Mouse (Mus musculus) forebrain, embryonic 13.5 days (tissue): ENCODE measurements around the gene Mapkap1. TPM values are rescaled to one million over a fixed set of nuclear protein-coding genes. Genes with fewer than 3 reads are reported as not detected.

ENCODE experiments used
- ATAC-seq: fragments of 200-750 bp; cut with Nextera tagmentation; 2 replicates; pipeline ENCODE4 v1.8.0; 2017
- H3K27ac ChIP-seq: fragments of 300-500 bp; sonication (generic); 2 replicates; pipeline ENCODE4 v1.5.1; 2015; ENCODE audit warnings: inconsistent platforms, mild to moderate bottlenecking, moderate library complexity
- H3K27me3 ChIP-seq: fragments of 300-500 bp; sonication (generic); 2 replicates; pipeline ENCODE4 v1.6.1; 2015; ENCODE audit warnings: mild to moderate bottlenecking, inconsistent platforms
- H3K36me3 ChIP-seq: fragments of 300-500 bp; sonication (generic); 2 replicates; pipeline ENCODE4 v1.6.1; 2015; ENCODE audit warnings: mild to moderate bottlenecking, inconsistent platforms; ENCODE audit not compliant: poor library complexity, severe bottlenecking
- H3K4me1 ChIP-seq: fragments of 300-500 bp; sonication (generic); 2 replicates; pipeline ENCODE4 v1.6.1; 2015; ENCODE audit warnings: inconsistent platforms
- H3K4me2 ChIP-seq: fragments of 300-500 bp; sonication (generic); 2 replicates; pipeline ENCODE4 v1.6.1; 2015; ENCODE audit warnings: inconsistent platforms, mild to moderate bottlenecking, moderate library complexity
- H3K4me3 ChIP-seq: fragments of 300-500 bp; sonication (generic); 2 replicates; pipeline ENCODE4 v1.5.1; 2015; ENCODE audit warnings: mild to moderate bottlenecking, inconsistent platforms
- H3K9ac ChIP-seq: fragments of 300-500 bp; sonication (generic); 2 replicates; pipeline ENCODE4 v1.6.1; 2015; ENCODE audit warnings: mild to moderate bottlenecking, inconsistent platforms
- H3K9me3 ChIP-seq: fragments of 300-500 bp; sonication (generic); replicated peaks from 2 replicates; pipeline ENCODE4 v1.6.1; 2016; ENCODE audit warnings: inconsistent platforms
- WGBS: fragments of 180-500 bp; shearing (Covaris S2); methylation state at CpG from one replicate; pipeline ENCODE4 v1.1.7; 2015; 5-methylcytosine and 5-hydroxymethylcytosine counted together
- polyA plus RNA-seq: library from polyadenylated mRNA; unstranded; fragments of >200 nt; fragmentation: Nextera tagmentation; extraction: Ambion mirVana; gene quantifications from 2 replicates; pipeline ENCODE4 v1.2.1, GENCODE M21; 2015

Mapkap1 gene
- polyA plus RNA-seq, 1 experiment from 2014 or later, result 97.8 TPM

- ATAC-seq, result no peak
- 0 out of 2 replicates have a peak, but pooled peaks cover 3% of the 10 kb centered on the region for H3K36me3 ChIP-seq
- no peak overlapping the region for H3K4me3 ChIP-seq
- H3K4me1 ChIP-seq, result peaks cover 42% of the 10 kb centered on the region
- 0 out of 2 replicates have a peak overlapping the region, but pooled peaks have one; percentile 12 for H3K9ac ChIP-seq
- H3K9me3 ChIP-seq, result no peaks in the 10 kb centered on the region
- no peak overlapping the region for H3K27ac ChIP-seq
- H3K27me3 ChIP-seq, result peaks cover 9% of the 10 kb centered on the region; the same call in 1 of the 2 replicates
- WGBS, result 7% methylated on average over 7 of the region's 7 CpGs
- no peak overlapping the region for H3K4me2 ChIP-seq
Observed at GRCm38 (mm10) chr2:34600734-34601133, 194.2 kb downstream of the Mapkap1 start.

GRCm38 (mm10) chr2:34602111-34602541, 195.6 kb downstream of the Mapkap1 start:
- Histone ChIP-seq H3K4me2 (no peak overlapping the region), H3K9me3 (no peaks in the 10 kb centered on the region), H3K4me3 (no peak overlapping the region), H3K36me3 (0 out of 2 replicates have a peak, but pooled peaks cover 8% of the 10 kb centered on the region), H3K27me3 (peaks cover 9% of the 10 kb centered on the region; the same call in 1 of the 2 replicates), H3K9ac (no peak overlapping the region), H3K4me1 (peaks cover 42% of the 10 kb centered on the region), H3K27ac (no peak overlapping the region)
- ATAC-seq, result no peak
- 6% methylated on average over 8 of the region's 8 CpGs for WGBS

DNA sequence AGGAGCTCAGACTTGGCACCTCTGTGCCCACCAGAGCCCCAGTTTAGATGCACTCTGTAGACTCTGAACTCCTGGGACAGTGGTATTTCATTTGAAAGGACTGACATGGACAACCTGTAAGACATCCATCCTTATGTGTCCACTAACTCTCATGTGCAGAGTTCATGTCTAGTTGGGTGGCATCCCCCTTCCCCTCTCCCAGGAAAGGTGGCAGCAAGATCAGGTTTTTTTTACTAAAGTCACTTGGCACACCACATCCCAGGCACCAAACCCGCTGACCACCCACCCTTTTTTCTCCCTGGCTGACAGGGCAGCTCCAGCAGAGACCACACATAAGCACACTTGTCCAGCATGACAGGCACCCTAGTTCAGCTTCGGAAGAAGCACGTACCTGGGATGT, 196.3 kb downstream of the Mapkap1 start:
- Histone ChIP-seq H3K4me3 (no peak overlapping the region), H3K9me3 (no peaks in the 10 kb centered on the region), H3K36me3 (0 out of 2 replicates have a peak, but pooled peaks cover 8% of the 10 kb centered on the region), H3K4me1 (peaks cover 42% of the 10 kb centered on the region), H3K27me3 (peaks cover 9% of the 10 kb centered on the region; the same call in 1 of the 2 replicates), H3K4me2 (no peak overlapping the region), H3K9ac (no peak overlapping the region), H3K27ac (no peak overlapping the region)
- WGBS, result 83% methylated on average over 3 of the region's 3 CpGs
- ATAC-seq, result no peak

DNA sequence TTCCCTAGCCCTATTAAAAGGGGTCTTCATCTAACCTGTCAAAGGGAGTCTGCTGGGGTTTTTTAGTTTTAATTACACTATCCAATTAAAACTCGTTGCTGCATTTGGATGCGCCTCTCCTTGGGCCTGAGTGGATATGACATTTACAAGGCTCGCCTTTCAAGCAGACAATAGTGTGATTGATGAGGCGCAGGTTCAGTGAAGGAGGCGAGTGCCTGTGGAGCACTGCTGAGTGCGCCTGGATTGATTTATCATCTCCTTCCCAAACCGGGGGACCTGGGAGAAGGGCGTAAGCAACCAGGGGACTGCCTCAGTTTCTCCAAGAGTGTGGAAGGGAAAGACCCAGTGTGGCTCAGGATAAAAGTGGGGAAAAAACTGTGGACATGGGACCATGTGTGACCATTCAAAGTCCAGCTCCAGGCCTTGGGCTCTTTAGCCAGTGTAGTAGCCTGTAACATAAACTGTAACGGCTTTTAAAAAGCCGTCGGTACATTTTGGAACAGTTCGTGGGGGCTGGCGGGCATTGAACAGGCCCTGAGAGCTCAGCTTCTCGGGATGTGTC, 197.2 kb downstream of the Mapkap1 start:
- Histone ChIP-seq H3K27me3 (peaks cover 9% of the 10 kb centered on the region; the same call in 1 of the 2 replicates), H3K4me3 (no peak overlapping the region), H3K9me3 (no peaks in the 10 kb centered on the region), H3K4me2 (no peak overlapping the region), H3K4me1 (peaks cover 42% of the 10 kb centered on the region), H3K9ac (no peak overlapping the region), H3K27ac (no peak overlapping the region), H3K36me3 (0 out of 2 replicates have a peak, but pooled peaks cover 5% of the 10 kb centered on the region)
- ATAC-seq, result no peak
- 44% methylated on average over 14 of the region's 14 CpGs for WGBS

DNA sequence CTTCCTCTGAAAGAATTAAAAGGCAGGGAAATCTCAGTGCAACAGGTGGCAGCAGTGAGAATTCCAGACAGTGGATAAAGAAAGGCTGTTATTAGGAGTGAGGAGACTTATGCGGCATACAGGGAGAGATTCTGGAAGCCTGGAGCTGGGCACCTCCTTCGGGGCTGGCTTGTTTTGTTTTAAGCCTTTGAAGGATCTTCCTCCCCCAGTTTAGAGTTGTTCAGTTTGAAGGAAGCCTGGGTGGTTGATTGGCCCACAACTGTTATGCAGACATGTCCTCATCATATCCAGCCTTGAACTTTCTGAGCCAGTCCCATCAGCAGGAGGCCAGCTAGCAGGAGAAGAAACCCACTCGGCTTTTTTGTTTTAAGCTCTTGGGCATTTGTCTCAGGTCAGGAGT, 198.5 kb downstream of the Mapkap1 start:
- no peak overlapping the region for H3K9ac ChIP-seq
- no peaks in the 10 kb centered on the region for H3K9me3 ChIP-seq
- no peak overlapping the region for H3K27ac ChIP-seq
- 45% methylated on average over 3 of the region's 3 CpGs for WGBS
- H3K4me1 ChIP-seq, result peaks cover 39% of the 10 kb centered on the region
- peaks cover 9% of the 10 kb centered on the region; the same call in 1 of the 2 replicates for H3K27me3 ChIP-seq
- no peak for ATAC-seq
- no peak overlapping the region for H3K4me2 ChIP-seq
- H3K36me3 ChIP-seq, result 0 out of 2 replicates have a peak, but pooled peaks cover 5% of the 10 kb centered on the region
- H3K4me3 ChIP-seq, result no peak overlapping the region

- WGBS, result 53% methylated on average over 3 of the region's 3 CpGs
- no peak overlapping the region for H3K9ac ChIP-seq
- no peaks in the 10 kb centered on the region for H3K9me3 ChIP-seq
- 0 out of 2 replicates have a peak, but pooled peaks cover 4% of the 10 kb centered on the region for H3K27me3 ChIP-seq
- H3K4me2 ChIP-seq, result no peak overlapping the region
- ATAC-seq, result no peak
- H3K36me3 ChIP-seq, result 0 out of 2 replicates have a peak, but pooled peaks cover 5% of the 10 kb centered on the region
- no peak overlapping the region for H3K27ac ChIP-seq
- H3K4me1 ChIP-seq, result peaks cover 4% of the 10 kb centered on the region; the same call in 1 of the 2 replicates
- H3K4me3 ChIP-seq, result no peak overlapping the region
Observed at GRCm38 (mm10) chr2:34608917-34609316, 202.3 kb downstream of the Mapkap1 start.

GRCm38 (mm10) chr2:34609516-34609915, 202.9 kb downstream of the Mapkap1 start:
- Histone ChIP-seq H3K9ac (no peak overlapping the region), H3K9me3 (no peaks in the 10 kb centered on the region), H3K4me1 (no peaks in the 10 kb centered on the region), H3K36me3 (0 out of 2 replicates have a peak, but pooled peaks cover 5% of the 10 kb centered on the region), H3K27ac (no peak overlapping the region), H3K4me2 (no peak overlapping the region), H3K27me3 (no peaks in the 10 kb centered on the region), H3K4me3 (no peak overlapping the region)
- 94% methylated on average over 4 of the region's 4 CpGs for WGBS
- no peak for ATAC-seq

DNA sequence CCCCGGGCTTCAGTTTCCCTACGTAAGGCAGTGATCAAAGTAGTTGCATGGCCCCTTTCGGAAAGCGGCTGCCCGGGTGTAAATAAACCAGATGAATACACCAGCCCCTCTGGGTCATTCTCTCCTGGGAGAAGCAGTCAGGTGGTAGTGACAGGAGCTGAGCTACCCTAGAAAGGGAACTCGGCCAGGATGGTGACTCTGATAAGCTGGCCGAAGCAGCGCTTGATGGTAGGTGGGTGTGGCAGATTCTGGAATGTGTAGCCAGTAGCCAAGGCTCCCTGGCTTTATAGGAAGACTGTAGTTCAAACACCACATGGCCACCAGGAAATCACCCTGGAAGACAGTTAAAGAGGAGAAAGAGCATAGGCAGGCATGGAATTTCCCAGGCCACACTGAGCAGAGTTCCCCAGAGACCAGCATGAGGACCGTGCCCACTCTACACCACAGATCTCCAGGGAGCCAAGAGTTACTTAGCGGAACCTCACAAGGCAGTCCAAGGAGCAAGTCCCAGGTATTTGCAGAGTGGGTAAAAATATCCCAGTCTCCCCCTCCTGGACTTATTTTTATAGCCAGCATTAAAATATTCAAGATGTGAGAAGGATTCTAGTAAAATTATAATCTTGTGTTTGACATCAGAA, 214.3 kb downstream of the Mapkap1 start:
- WGBS, result 91% methylated on average over 10 of the region's 10 CpGs
- no peak overlapping the region for H3K9ac ChIP-seq
- H3K27me3 ChIP-seq, result no peaks in the 10 kb centered on the region
- no peaks in the 10 kb centered on the region for H3K4me1 ChIP-seq
- peaks cover 25% of the 10 kb centered on the region for H3K36me3 ChIP-seq
- H3K9me3 ChIP-seq, result no peaks in the 10 kb centered on the region
- ATAC-seq, result no peak
- no peak overlapping the region for H3K27ac ChIP-seq
- no peak overlapping the region for H3K4me3 ChIP-seq
- H3K4me2 ChIP-seq, result no peak overlapping the region

DNA sequence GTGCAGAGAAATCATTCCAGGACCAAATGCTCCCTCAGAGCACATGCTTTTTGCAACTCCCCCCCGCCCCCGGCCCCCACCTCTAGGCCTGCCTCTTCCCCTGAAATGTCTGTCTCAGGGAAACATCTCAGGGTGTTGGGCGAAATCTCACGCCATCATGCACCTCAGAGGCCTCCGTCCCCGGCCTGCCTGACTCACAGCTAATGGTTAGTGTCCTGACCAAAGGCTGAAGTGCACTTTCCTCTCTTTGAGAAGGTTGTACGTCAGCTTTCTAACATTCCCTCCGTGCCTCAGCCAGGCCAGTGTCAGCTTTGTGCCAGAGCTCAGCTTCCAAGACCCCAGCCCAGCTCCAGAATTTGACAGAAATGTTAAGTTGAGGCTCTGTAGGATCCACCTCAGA, 214.9 kb downstream of the Mapkap1 start:
- Histone ChIP-seq H3K9me3 (no peaks in the 10 kb centered on the region), H3K4me3 (no peak overlapping the region), H3K36me3 (peaks cover 27% of the 10 kb centered on the region), H3K27ac (no peak overlapping the region), H3K9ac (no peak overlapping the region), H3K4me2 (no peak overlapping the region), H3K4me1 (no peaks in the 10 kb centered on the region), H3K27me3 (no peaks in the 10 kb centered on the region)
- ATAC-seq, result no peak
- WGBS, result 86% methylated on average over 8 of the region's 8 CpGs

- Histone ChIP-seq H3K4me1 (no peaks in the 10 kb centered on the region), H3K4me3 (no peak overlapping the region), H3K9ac (no peak overlapping the region), H3K27me3 (no peaks in the 10 kb centered on the region), H3K9me3 (no peaks in the 10 kb centered on the region), H3K27ac (no peak overlapping the region), H3K4me2 (no peak overlapping the region), H3K36me3 (peaks cover 22% of the 10 kb centered on the region)
- 90% methylated on average over 11 of the region's 11 CpGs for WGBS
- no peak for ATAC-seq
Observed at GRCm38 (mm10) chr2:34622518-34622917, 215.9 kb downstream of the Mapkap1 start.

GRCm38 (mm10) chr2:34623181-34623580, 216.6 kb downstream of the Mapkap1 start:
- no peak overlapping the region for H3K4me3 ChIP-seq
- H3K9ac ChIP-seq, result no peak overlapping the region
- WGBS, result 89% methylated on average over 8 of the region's 8 CpGs
- H3K27ac ChIP-seq, result no peak overlapping the region
- H3K36me3 ChIP-seq, result peaks cover 22% of the 10 kb centered on the region
- no peak overlapping the region for H3K4me2 ChIP-seq
- no peaks in the 10 kb centered on the region for H3K4me1 ChIP-seq
- no peak for ATAC-seq
- no peaks in the 10 kb centered on the region for H3K27me3 ChIP-seq
- H3K9me3 ChIP-seq, result no peaks in the 10 kb centered on the region

DNA sequence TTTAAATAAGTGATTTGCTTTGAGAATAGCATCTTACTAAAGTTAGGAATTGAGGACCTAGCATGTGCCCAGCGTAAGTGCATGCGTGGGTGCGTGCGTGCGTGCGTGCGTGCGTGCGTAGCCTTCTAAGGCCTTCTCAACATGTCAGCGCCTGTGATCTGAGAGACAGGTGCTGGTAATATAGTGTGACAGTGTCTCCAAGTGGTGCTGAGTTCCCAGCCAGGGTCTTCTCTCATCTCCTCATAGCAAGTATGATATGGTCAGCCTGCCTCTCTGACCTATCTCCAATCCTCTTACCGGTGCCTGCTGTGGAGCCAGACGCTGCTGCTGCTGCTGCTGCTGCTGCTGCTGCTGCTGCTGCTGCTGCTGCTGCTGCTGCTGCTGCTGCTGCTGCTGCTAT, 217.5 kb downstream of the Mapkap1 start:
- H3K4me1 ChIP-seq, result no peaks in the 10 kb centered on the region
- peaks cover 22% of the 10 kb centered on the region for H3K36me3 ChIP-seq
- no peak overlapping the region for H3K9ac ChIP-seq
- no peak for ATAC-seq
- H3K9me3 ChIP-seq, result no peaks in the 10 kb centered on the region
- H3K4me2 ChIP-seq, result no peak overlapping the region
- no peak overlapping the region for H3K4me3 ChIP-seq
- WGBS, result 95% methylated on average over 12 of the region's 12 CpGs
- no peak overlapping the region for H3K27ac ChIP-seq
- no peaks in the 10 kb centered on the region for H3K27me3 ChIP-seq
